Mouse (Mus musculus): Measurements from ENCODE around the gene Serinc5. TPM values are rescaled to one million over a fixed set of nuclear protein-coding genes. Genes with fewer than 3 reads are reported as not detected.

Gene Serinc5
- polyA plus RNA-seq, 1 experiment = 19.7 TPM

DNA sequence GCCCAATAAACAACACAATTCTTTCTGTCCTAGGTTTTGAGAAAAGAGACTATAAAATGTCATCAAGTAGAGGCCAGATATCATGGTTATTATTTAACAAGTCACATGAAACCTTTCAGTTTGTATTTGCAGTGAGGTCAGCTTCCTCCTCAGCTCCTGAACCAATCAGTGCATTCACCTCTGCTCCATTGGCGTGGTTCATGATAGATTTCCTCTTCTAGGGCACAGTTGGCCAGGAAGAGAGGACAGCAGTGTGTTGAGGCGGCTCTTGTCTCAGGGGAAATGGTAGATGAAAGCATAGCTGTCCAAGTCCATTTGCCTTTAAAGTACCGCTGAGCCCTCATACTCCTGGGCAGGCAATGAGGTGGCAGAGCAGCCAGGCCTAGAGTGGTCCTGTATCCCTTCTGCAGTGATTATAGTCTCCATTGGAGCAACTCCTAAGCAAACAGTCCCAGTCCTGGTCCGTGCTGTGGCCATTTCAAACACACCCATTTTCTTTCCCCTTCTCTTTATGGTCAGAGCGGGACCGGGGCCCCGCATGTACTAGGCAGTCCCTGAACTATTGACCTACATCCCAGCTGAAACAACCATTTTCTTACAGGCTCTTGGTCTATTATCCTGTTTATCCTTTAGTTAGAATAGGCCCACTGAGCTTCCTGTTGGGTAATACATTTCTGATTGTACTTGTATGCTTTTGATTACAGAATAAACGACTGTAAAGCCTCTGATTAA is 51.8 kb downstream of the Serinc5 start:
- no peak overlapping the region for H3K27ac ChIP-seq (ENCODE audit: insufficient read depth, low read length)
- no peaks in the 10 kb centered on the region for H3K36me3 ChIP-seq (ENCODE audit: control insufficient read depth, insufficient read depth, low read length, poor library complexity, severe bottlenecking)
- TF ChIP-seq POLR2A (IDR thresholded peaks at IDR 0.05; ENCODE audit: insufficient read depth, low read length) (no peak), CTCF (IDR thresholded peaks at IDR 0.05; ENCODE audit: low read depth, low read length) (no peak), EP300 (IDR thresholded peaks at IDR 0.05; ENCODE audit: insufficient read depth, low read depth, low read length) (no peak)
- H3K4me3 ChIP-seq (ENCODE audit: low read depth, low read length) = no peak overlapping the region
- H3K9ac ChIP-seq (ENCODE audit: low read depth, poor library complexity, severe bottlenecking) = no peak overlapping the region
- H3K9me3 ChIP-seq (replicated peaks; ENCODE audit: control insufficient read depth, insufficient read depth, low read length, poor library complexity, severe bottlenecking) = no peaks in the 10 kb centered on the region
- H3K27me3 ChIP-seq (ENCODE audit: control insufficient read depth, insufficient read depth, low read length, poor library complexity, severe bottlenecking) = no peaks in the 10 kb centered on the region
- no peaks in the 10 kb centered on the region for H3K4me1 ChIP-seq (ENCODE audit: control insufficient read depth, insufficient read depth, low read length)

DNA sequence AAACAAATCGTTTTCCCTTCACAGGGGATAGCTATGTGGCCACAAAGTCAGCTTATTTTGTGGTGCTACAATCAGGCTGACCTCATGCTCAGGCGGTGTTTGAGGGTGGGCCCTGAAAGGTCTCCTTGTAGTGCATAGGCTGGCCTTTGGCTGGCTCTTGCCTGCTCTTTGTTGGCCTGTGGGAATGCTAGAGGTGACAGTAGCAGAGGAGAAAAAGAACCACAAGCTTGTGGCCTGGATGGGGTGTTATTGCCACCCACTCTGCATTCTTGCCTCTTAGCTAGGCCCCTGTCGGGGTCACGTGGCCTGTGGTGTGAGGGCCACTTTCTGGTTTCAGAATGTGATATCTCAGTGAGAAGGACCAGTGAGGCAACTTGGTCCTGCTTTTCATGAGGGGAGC is 54.1 kb downstream of the Serinc5 start:
- Histone ChIP-seq H3K4me1 (ENCODE audit: control insufficient read depth, insufficient read depth, low read length) (no peaks in the 10 kb centered on the region), H3K4me3 (ENCODE audit: low read depth, low read length) (no peak overlapping the region), H3K9ac (ENCODE audit: low read depth, poor library complexity, severe bottlenecking) (no peak overlapping the region), H3K27ac (ENCODE audit: insufficient read depth, low read length) (no peak overlapping the region), H3K9me3 (replicated peaks; ENCODE audit: control insufficient read depth, insufficient read depth, low read length, poor library complexity, severe bottlenecking) (no peaks in the 10 kb centered on the region), H3K36me3 (ENCODE audit: control insufficient read depth, insufficient read depth, low read length, poor library complexity, severe bottlenecking) (no peaks in the 10 kb centered on the region), H3K27me3 (ENCODE audit: control insufficient read depth, insufficient read depth, low read length, poor library complexity, severe bottlenecking) (no peaks in the 10 kb centered on the region)
- TF ChIP-seq POLR2A (IDR thresholded peaks at IDR 0.05; ENCODE audit: insufficient read depth, low read length) = no peak

DNA sequence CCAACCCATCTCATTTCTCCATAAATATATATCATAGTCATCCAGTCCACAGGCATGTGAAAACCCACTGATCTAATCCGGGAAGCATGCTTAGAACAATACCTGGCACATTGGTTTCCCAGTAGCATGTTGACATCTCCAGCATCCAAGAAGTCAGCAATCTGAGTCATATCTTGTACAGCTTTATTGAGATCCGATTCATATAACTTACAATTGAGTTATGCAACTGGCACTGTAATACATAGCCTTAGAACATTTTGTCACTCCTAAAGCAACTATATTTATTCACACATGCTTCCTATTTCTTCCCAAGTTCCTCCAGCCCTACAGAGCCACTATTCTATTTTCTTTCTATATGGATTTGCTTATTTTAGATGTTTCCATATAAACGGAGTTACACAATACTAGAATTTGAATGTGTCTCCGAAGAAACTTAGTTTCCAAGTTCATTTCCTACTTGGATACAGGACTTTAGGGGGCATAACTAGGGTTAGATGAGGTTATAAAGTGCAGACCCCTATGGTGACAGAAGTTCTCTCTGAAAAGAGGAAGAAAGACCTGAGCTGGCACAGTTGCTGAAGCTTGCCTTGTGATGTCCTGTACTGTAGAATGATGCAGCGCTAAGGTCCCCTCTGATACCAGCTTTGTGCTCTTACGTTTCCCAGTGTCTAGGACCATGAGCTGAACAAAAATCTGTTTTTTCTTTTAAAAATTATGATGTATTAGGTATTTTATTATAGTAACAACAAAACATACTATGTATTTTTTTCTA is 57.5 kb downstream of the Serinc5 start:
- TF ChIP-seq POLR2A (IDR thresholded peaks at IDR 0.05; ENCODE audit: insufficient read depth, low read length) (no peak), EP300 (IDR thresholded peaks at IDR 0.05; ENCODE audit: insufficient read depth, low read depth, low read length) (no peak), CTCF (IDR thresholded peaks at IDR 0.05; ENCODE audit: low read depth, low read length) (no peak)
- Histone ChIP-seq H3K36me3 (ENCODE audit: control insufficient read depth, insufficient read depth, low read length, poor library complexity, severe bottlenecking) (no peaks in the 10 kb centered on the region), H3K9ac (ENCODE audit: low read depth, poor library complexity, severe bottlenecking) (no peak overlapping the region), H3K9me3 (replicated peaks; ENCODE audit: control insufficient read depth, insufficient read depth, low read length, poor library complexity, severe bottlenecking) (no peaks in the 10 kb centered on the region), H3K4me1 (ENCODE audit: control insufficient read depth, insufficient read depth, low read length) (no peaks in the 10 kb centered on the region), H3K27ac (ENCODE audit: insufficient read depth, low read length) (no peak overlapping the region), H3K27me3 (ENCODE audit: control insufficient read depth, insufficient read depth, low read length, poor library complexity, severe bottlenecking) (no peaks in the 10 kb centered on the region), H3K4me3 (ENCODE audit: low read depth, low read length) (no peak overlapping the region)

DNA sequence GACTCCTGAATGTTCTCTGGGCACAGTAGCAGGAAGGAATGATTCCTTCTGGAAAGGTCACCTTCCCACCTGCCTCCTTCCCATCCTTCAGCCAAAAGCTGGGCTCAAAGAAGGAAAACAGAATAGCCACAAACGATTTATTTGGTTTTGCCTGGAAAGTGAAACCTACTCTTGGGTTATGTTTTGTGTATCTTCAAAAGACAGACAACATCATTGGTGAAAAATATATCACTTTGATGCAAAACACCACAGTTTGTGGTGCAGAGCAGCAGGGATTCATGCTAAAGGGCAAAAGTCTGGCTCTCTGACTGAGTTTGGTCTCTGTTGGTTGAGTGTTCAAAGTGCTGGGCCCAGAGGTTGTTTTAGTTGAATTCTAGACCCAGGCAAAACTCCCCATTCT is 60.8 kb downstream of the Serinc5 start:
- no peak overlapping the region for H3K4me3 ChIP-seq (ENCODE audit: low read depth, low read length)
- H3K4me1 ChIP-seq (ENCODE audit: control insufficient read depth, insufficient read depth, low read length) = no peaks in the 10 kb centered on the region
- H3K27me3 ChIP-seq (ENCODE audit: control insufficient read depth, insufficient read depth, low read length, poor library complexity, severe bottlenecking) = no peaks in the 10 kb centered on the region
- H3K36me3 ChIP-seq (ENCODE audit: control insufficient read depth, insufficient read depth, low read length, poor library complexity, severe bottlenecking) = no peaks in the 10 kb centered on the region
- no peak for TF ChIP-seq POLR2A (IDR thresholded peaks at IDR 0.05; ENCODE audit: insufficient read depth, low read length)
- no peak for TF ChIP-seq EP300 (IDR thresholded peaks at IDR 0.05; ENCODE audit: insufficient read depth, low read depth, low read length)
- TF ChIP-seq CTCF (IDR thresholded peaks at IDR 0.05; ENCODE audit: low read depth, low read length) = no peak
- no peaks in the 10 kb centered on the region for H3K9me3 ChIP-seq (replicated peaks; ENCODE audit: control insufficient read depth, insufficient read depth, low read length, poor library complexity, severe bottlenecking)
- no peak overlapping the region for H3K27ac ChIP-seq (ENCODE audit: insufficient read depth, low read length)
- no peak overlapping the region for H3K9ac ChIP-seq (ENCODE audit: low read depth, poor library complexity, severe bottlenecking)

DNA sequence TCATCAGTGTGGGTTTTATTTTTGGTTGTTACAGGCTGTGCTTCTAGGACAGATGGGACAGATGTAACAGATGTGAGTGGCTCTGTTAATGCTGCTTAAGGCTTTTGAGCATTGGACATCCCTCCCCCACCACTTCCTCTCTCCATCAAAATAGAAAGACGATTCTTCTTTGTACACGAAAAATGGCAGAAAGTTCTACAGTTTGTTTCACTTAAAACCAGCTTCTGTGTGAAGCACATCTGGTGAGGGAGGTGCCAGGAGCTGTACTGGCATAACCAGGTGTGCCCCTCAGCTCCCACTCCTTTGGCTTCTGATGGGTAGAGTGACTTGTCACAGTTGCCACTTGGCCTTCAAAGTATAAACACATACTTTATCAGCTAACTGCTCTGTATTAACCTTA is 63.8 kb downstream of the Serinc5 start:
- no peaks in the 10 kb centered on the region for H3K4me1 ChIP-seq (ENCODE audit: control insufficient read depth, insufficient read depth, low read length)
- H3K27me3 ChIP-seq (ENCODE audit: control insufficient read depth, insufficient read depth, low read length, poor library complexity, severe bottlenecking) = no peaks in the 10 kb centered on the region
- H3K9me3 ChIP-seq (replicated peaks; ENCODE audit: control insufficient read depth, insufficient read depth, low read length, poor library complexity, severe bottlenecking) = no peaks in the 10 kb centered on the region
- no peak overlapping the region for H3K4me3 ChIP-seq (ENCODE audit: low read depth, low read length)
- H3K36me3 ChIP-seq (ENCODE audit: control insufficient read depth, insufficient read depth, low read length, poor library complexity, severe bottlenecking) = no peaks in the 10 kb centered on the region
- no peak for TF ChIP-seq CTCF (IDR thresholded peaks at IDR 0.05; ENCODE audit: low read depth, low read length)
- no peak for TF ChIP-seq POLR2A (IDR thresholded peaks at IDR 0.05; ENCODE audit: insufficient read depth, low read length)
- TF ChIP-seq EP300 (IDR thresholded peaks at IDR 0.05; ENCODE audit: insufficient read depth, low read depth, low read length) = no peak
- no peak overlapping the region for H3K9ac ChIP-seq (ENCODE audit: low read depth, poor library complexity, severe bottlenecking)
- no peak overlapping the region for H3K27ac ChIP-seq (ENCODE audit: insufficient read depth, low read length)

DNA sequence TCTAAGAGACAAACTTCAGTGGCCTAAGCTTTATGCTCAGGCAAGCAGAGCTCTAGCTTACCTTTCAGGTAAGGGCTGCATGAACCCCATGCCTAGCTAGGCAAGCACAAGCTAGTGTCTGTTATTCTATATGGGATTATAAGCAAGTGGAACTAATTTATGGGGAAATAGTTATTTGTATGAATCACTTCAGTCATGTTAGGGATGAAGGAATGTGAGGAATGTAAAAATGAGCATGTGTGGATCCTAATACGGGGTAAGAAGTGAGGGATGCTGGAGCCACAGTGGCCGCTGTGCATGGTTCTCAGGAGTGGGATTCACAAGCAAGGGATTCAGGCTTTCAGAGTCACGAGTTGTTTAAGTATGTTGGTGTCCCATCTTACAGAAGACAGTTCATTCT is 64.4 kb downstream of the Serinc5 start:
- H3K9me3 ChIP-seq (replicated peaks; ENCODE audit: control insufficient read depth, insufficient read depth, low read length, poor library complexity, severe bottlenecking) = no peaks in the 10 kb centered on the region
- no peaks in the 10 kb centered on the region for H3K27me3 ChIP-seq (ENCODE audit: control insufficient read depth, insufficient read depth, low read length, poor library complexity, severe bottlenecking)
- no peak for TF ChIP-seq EP300 (IDR thresholded peaks at IDR 0.05; ENCODE audit: insufficient read depth, low read depth, low read length)
- TF ChIP-seq CTCF (IDR thresholded peaks at IDR 0.05; ENCODE audit: low read depth, low read length) = no peak
- no peak for TF ChIP-seq POLR2A (IDR thresholded peaks at IDR 0.05; ENCODE audit: insufficient read depth, low read length)
- H3K27ac ChIP-seq (ENCODE audit: insufficient read depth, low read length) = no peak overlapping the region
- H3K9ac ChIP-seq (ENCODE audit: low read depth, poor library complexity, severe bottlenecking) = no peak overlapping the region
- no peak overlapping the region for H3K4me3 ChIP-seq (ENCODE audit: low read depth, low read length)
- no peaks in the 10 kb centered on the region for H3K36me3 ChIP-seq (ENCODE audit: control insufficient read depth, insufficient read depth, low read length, poor library complexity, severe bottlenecking)
- no peaks in the 10 kb centered on the region for H3K4me1 ChIP-seq (ENCODE audit: control insufficient read depth, insufficient read depth, low read length)
